Mouse (Mus musculus) liver, embryonic 11.5 days (tissue): ENCODE results near the gene Kif21a. TPM values are rescaled to one million over a fixed set of nuclear protein-coding genes. Genes with fewer than 3 reads are reported as not detected.
A peak's percentile ranks its signal among the peaks of the same experiment; 100 is the strongest.

Source experiments
- ATAC-seq: fragments of 200-750 bp; cut with Nextera tagmentation; replicated peaks from 2 replicates; pipeline ENCODE4 v1.8.0; 2017; ENCODE audit warnings: moderate number of reproducible peaks, mild to moderate bottlenecking, moderate TSS enrichment, moderate library complexity; ENCODE audit not compliant: low FRiP score
- DNase-seq: peaks from one replicate; pipeline ENCODE4 v3.0.0-alpha.2; 2017; ENCODE audit warnings: low spot score
- H3K27ac ChIP-seq: fragments of 300-500 bp; sonication (generic); 2 replicates; pipeline ENCODE4 v1.5.1; 2014; ENCODE audit warnings: mild to moderate bottlenecking, low read depth, low read length, control low read depth
- H3K27me3 ChIP-seq: fragments of 300-500 bp; sonication (generic); replicated peaks from 2 replicates; pipeline ENCODE4 v1.6.1; 2014; ENCODE audit warnings: low read length, mixed read lengths; ENCODE audit not compliant: control insufficient read depth, insufficient read depth
- H3K36me3 ChIP-seq: fragments of 300-500 bp; sonication (generic); 2 replicates; pipeline ENCODE4 v1.6.1; 2014; ENCODE audit warnings: mild to moderate bottlenecking, low read length, moderate library complexity, mixed read lengths; ENCODE audit not compliant: control insufficient read depth, insufficient read depth
- H3K4me1 ChIP-seq: fragments of 300-500 bp; sonication (generic); replicated peaks from 2 replicates; pipeline ENCODE4 v1.6.1; 2014; ENCODE audit warnings: low read length, mixed read lengths; ENCODE audit not compliant: control insufficient read depth, insufficient read depth
- H3K4me2 ChIP-seq: fragments of 300-500 bp; sonication (generic); 2 replicates; pipeline ENCODE4 v1.6.1; 2014; ENCODE audit warnings: mild to moderate bottlenecking, control low read depth, moderate library complexity
- H3K4me3 ChIP-seq: fragments of 300-500 bp; sonication (generic); 2 replicates; pipeline ENCODE4 v1.5.1; 2014; ENCODE audit warnings: low read depth, low read length, control low read depth
- H3K9ac ChIP-seq: fragments of 300-500 bp; sonication (generic); 2 replicates; pipeline ENCODE4 v1.6.1; 2014; ENCODE audit warnings: low read depth, low read length, control low read depth
- H3K9me3 ChIP-seq: fragments of 300-500 bp; sonication (generic); 2 replicates; pipeline ENCODE4 v1.6.1; 2016; ENCODE audit warnings: low read length, inconsistent platforms, mixed read lengths; ENCODE audit not compliant: control insufficient read depth
- WGBS: fragments of 180-500 bp; shearing (Covaris S2); extraction: QIAGEN DNeasy Blood & Tissue Kit; methylation state at CpG from one replicate; pipeline ENCODE4 v1.1.7; 2014; 5-methylcytosine and 5-hydroxymethylcytosine counted together
- polyA plus RNA-seq: library from polyadenylated mRNA; unstranded; fragments of >200 nt; fragmentation: Nextera tagmentation; extraction: Ambion mirVana; gene quantifications from 2 replicates; pipeline ENCODE4 v1.2.1, GENCODE M21; 2014

Kif21a gene
- polyA plus RNA-seq, 1 experiment from 2014 or later = 4.1 TPM

GRCm38 (mm10) chr15:91056866-91057342 is 7.2 kb upstream of the Kif21a start:
- Histone ChIP-seq H3K27me3 (no peaks in the 10 kb centered on the region), H3K4me1 (no peaks in the 10 kb centered on the region), H3K36me3 (no peaks in the 10 kb centered on the region), H3K9ac (no peak overlapping the region), H3K4me2 (no peak overlapping the region), H3K27ac (no peak overlapping the region), H3K9me3 (0 out of 2 replicates have a peak, but pooled peaks cover 2% of the 10 kb centered on the region), H3K4me3 (no peak overlapping the region)
- 54% methylated on average over 3 of the region's 3 CpGs for WGBS
- DNase-seq = no peak
- ATAC-seq = 0 out of 2 replicates have a peak, but pooled peaks have one; percentile 29

- H3K27ac ChIP-seq = no peak overlapping the region
- H3K9ac ChIP-seq = no peak overlapping the region
- no peaks in the 10 kb centered on the region for H3K4me1 ChIP-seq
- H3K9me3 ChIP-seq = 0 out of 2 replicates have a peak, but pooled peaks cover 2% of the 10 kb centered on the region
- H3K4me2 ChIP-seq = no peak overlapping the region
- ATAC-seq = no peak
- H3K36me3 ChIP-seq = no peaks in the 10 kb centered on the region
- 48% methylated on average over 5 of the region's 5 CpGs for WGBS
- no peak overlapping the region for H3K4me3 ChIP-seq
- no peak for DNase-seq
- H3K27me3 ChIP-seq = no peaks in the 10 kb centered on the region
Measured at GRCm38 (mm10) chr15:91056176-91056865, 6.6 kb upstream of the Kif21a start.

- Histone ChIP-seq H3K9ac (peak overlapping the region; percentile 76), H3K27ac (peak overlapping the region; percentile 78; the same call in 1 of the 2 replicates), H3K36me3 (no peaks in the 10 kb centered on the region), H3K4me2 (peak overlapping the region; percentile 99), H3K9me3 (no peaks in the 10 kb centered on the region), H3K4me3 (peak overlapping the region; percentile 69), H3K27me3 (no peaks in the 10 kb centered on the region), H3K4me1 (0 out of 2 replicates have a peak, but pooled peaks cover 3% of the 10 kb centered on the region)
- peak; percentile 35 for DNase-seq
- 2% methylated on average over 44 of the region's 47 CpGs for WGBS
- peak; percentile 40 for ATAC-seq
Measured at GRCm38 (mm10) chr15:91048951-91049495, 725 bp downstream of the Kif21a start.

- ATAC-seq = no peak
- WGBS = 88% methylated on average over 11 of the region's 11 CpGs
- Histone ChIP-seq H3K36me3 (no peaks in the 10 kb centered on the region), H3K9me3 (no peaks in the 10 kb centered on the region), H3K4me1 (0 out of 2 replicates have a peak, but pooled peaks cover 3% of the 10 kb centered on the region), H3K4me3 (no peak overlapping the region), H3K27ac (no peak overlapping the region), H3K27me3 (no peaks in the 10 kb centered on the region), H3K9ac (no peak overlapping the region), H3K4me2 (no peak overlapping the region)
- DNase-seq = no peak
Measured at GRCm38 (mm10) chr15:91047627-91048026, 2.1 kb downstream of the Kif21a start.

DNA sequence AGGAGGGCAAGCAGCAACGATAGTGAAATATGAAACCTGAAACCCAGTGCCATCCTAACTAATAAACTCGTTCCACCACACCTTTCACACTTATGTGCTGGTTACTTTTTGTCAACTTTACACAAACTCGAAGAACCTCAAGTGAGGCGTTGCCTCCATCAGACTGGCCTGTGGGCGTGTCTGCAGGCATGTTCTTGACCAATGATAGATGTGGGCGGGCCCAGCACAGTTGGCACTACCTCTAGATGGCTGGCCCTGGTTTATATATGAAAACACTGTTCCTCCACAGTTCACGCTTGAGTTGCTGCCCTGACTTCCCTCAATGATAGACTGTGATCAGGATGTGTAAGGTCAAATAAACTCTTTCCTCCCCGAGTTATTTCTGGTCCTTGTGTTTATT is 3.2 kb downstream of the Kif21a start:
- Histone ChIP-seq H3K27ac (no peak overlapping the region), H3K4me2 (no peak overlapping the region), H3K4me3 (no peak overlapping the region), H3K9ac (no peak overlapping the region), H3K36me3 (no peaks in the 10 kb centered on the region), H3K27me3 (no peaks in the 10 kb centered on the region), H3K4me1 (0 out of 2 replicates have a peak, but pooled peaks cover 3% of the 10 kb centered on the region), H3K9me3 (no peaks in the 10 kb centered on the region)
- ATAC-seq = peak; percentile 59; the same call in 1 of the 2 replicates
- WGBS = 77% methylated on average over 8 of the region's 8 CpGs
- DNase-seq = no peak

GRCm38 (mm10) chr15:91043263-91043662 is 6.5 kb downstream of the Kif21a start:
- WGBS = 86% methylated on average over 4 of the region's 4 CpGs
- Histone ChIP-seq H3K27me3 (no peaks in the 10 kb centered on the region), H3K36me3 (no peaks in the 10 kb centered on the region), H3K4me2 (no peak overlapping the region), H3K4me3 (no peak overlapping the region), H3K27ac (no peak overlapping the region), H3K4me1 (no peaks in the 10 kb centered on the region), H3K9ac (no peak overlapping the region), H3K9me3 (no peaks in the 10 kb centered on the region)
- no peak for ATAC-seq
- DNase-seq = no peak

GRCm38 (mm10) chr15:91038860-91039259 is 10.9 kb downstream of the Kif21a start:
- no peak for DNase-seq
- H3K9me3 ChIP-seq = no peaks in the 10 kb centered on the region
- H3K27ac ChIP-seq = no peak overlapping the region
- H3K4me3 ChIP-seq = no peak overlapping the region
- no peak for ATAC-seq
- H3K4me1 ChIP-seq = no peaks in the 10 kb centered on the region; the same call in 1 of the 2 replicates
- no peak overlapping the region for H3K4me2 ChIP-seq
- no peaks in the 10 kb centered on the region for H3K27me3 ChIP-seq
- no peaks in the 10 kb centered on the region for H3K36me3 ChIP-seq
- no peak overlapping the region for H3K9ac ChIP-seq
- WGBS = 70% methylated on average over 5 of the region's 5 CpGs

DNA sequence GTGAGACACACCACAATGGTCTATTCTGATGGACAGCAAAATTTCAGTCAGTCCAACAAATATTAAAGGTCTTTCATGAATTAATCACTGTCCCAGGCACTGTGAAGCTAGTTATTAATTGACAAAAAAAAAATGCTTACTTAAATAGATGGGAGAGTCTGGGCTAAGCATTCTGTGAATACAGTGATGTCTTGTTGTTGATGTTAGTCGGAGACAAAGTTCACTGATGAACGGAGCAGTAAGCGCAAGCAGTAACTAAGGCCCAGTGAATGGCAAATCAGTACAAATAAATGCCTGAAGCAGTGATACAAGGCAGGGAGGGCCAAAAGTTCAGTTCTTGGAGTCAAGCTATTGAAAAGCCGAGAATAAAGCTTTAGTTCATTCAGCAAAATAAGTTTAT is 15.7 kb downstream of the Kif21a start:
- Histone ChIP-seq H3K4me2 (no peak overlapping the region), H3K4me1 (no peaks in the 10 kb centered on the region; the same call in 1 of the 2 replicates), H3K9me3 (no peaks in the 10 kb centered on the region), H3K27me3 (no peaks in the 10 kb centered on the region), H3K9ac (no peak overlapping the region), H3K36me3 (no peaks in the 10 kb centered on the region), H3K27ac (no peak overlapping the region), H3K4me3 (no peak overlapping the region)
- DNase-seq (no peak), ATAC-seq (no peak)
- WGBS = 85% methylated on average over 4 of the region's 4 CpGs
